Mouse (Mus musculus): ENCODE data around the gene Capn5. TPM values are rescaled to one million over a fixed set of nuclear protein-coding genes. Genes with fewer than 3 reads are reported as not detected.

Gene Capn5
- polyA plus RNA-seq, 1 experiment, result 38.7 TPM

GRCm38 (mm10) chr7:98150525-98150924, 27.5 kb downstream of the Capn5 start:
- Histone ChIP-seq H3K4me3 (replicated peaks) (no peak overlapping the region), H3K9me3 (no peaks in the 10 kb centered on the region), H3K4me1 (peaks cover 76% of the 10 kb centered on the region), H3K36me3 (replicated peaks; ENCODE audit: low read length) (peaks cover 87% of the 10 kb centered on the region), H3K27me3 (replicated peaks) (no peaks in the 10 kb centered on the region)
- no peak for TF ChIP-seq FLI1 (IDR thresholded peaks at IDR 0.05; ENCODE audit: low read length)
- no peak for TF ChIP-seq GATA1 (IDR thresholded peaks at IDR 0.05; ENCODE audit: borderline replicate concordance, low read length)

- no peaks in the 10 kb centered on the region for H3K9me3 ChIP-seq
- H3K36me3 ChIP-seq (replicated peaks; ENCODE audit: low read length), result peaks cover 93% of the 10 kb centered on the region
- H3K27me3 ChIP-seq (replicated peaks), result no peaks in the 10 kb centered on the region
- TF ChIP-seq GATA1 (IDR thresholded peaks at IDR 0.05; ENCODE audit: borderline replicate concordance, low read length) (no peak), FLI1 (IDR thresholded peaks at IDR 0.05; ENCODE audit: low read length) (no peak)
- no peak overlapping the region for H3K4me3 ChIP-seq (replicated peaks)
- H3K4me1 ChIP-seq, result peaks cover 76% of the 10 kb centered on the region
Measured at GRCm38 (mm10) chr7:98149802-98150201, 28.3 kb downstream of the Capn5 start.

GRCm38 (mm10) chr7:98148721-98149407, 29.2 kb downstream of the Capn5 start:
- Histone ChIP-seq H3K36me3 (replicated peaks; ENCODE audit: low read length) (peaks cover 94% of the 10 kb centered on the region), H3K27me3 (replicated peaks) (no peaks in the 10 kb centered on the region), H3K4me3 (replicated peaks) (no peak overlapping the region), H3K4me1 (peaks cover 76% of the 10 kb centered on the region), H3K9me3 (no peaks in the 10 kb centered on the region)
- TF ChIP-seq GATA1 (IDR thresholded peaks at IDR 0.05; ENCODE audit: borderline replicate concordance, low read length) (no peak), FLI1 (IDR thresholded peaks at IDR 0.05; ENCODE audit: low read length) (no peak)

GRCm38 (mm10) chr7:98147766-98148165, 30.3 kb downstream of the Capn5 start:
- peaks cover 3% of the 10 kb centered on the region for H3K27me3 ChIP-seq (replicated peaks)
- H3K4me1 ChIP-seq, result peaks cover 78% of the 10 kb centered on the region
- H3K4me3 ChIP-seq (replicated peaks), result no peak overlapping the region
- TF ChIP-seq FLI1 (IDR thresholded peaks at IDR 0.05; ENCODE audit: low read length), result no peak
- TF ChIP-seq GATA1 (IDR thresholded peaks at IDR 0.05; ENCODE audit: borderline replicate concordance, low read length), result no peak
- H3K36me3 ChIP-seq (replicated peaks; ENCODE audit: low read length), result peaks cover 97% of the 10 kb centered on the region
- no peaks in the 10 kb centered on the region for H3K9me3 ChIP-seq

- Histone ChIP-seq H3K4me1 (peaks cover 78% of the 10 kb centered on the region), H3K36me3 (replicated peaks; ENCODE audit: low read length) (peaks cover 97% of the 10 kb centered on the region)
Measured at GRCm38 (mm10) chr7:98146447-98146845, 31.6 kb downstream of the Capn5 start.

GRCm38 (mm10) chr7:98145842-98146446, 32.1 kb downstream of the Capn5 start:
- Histone ChIP-seq H3K27me3 (replicated peaks) (peaks cover 3% of the 10 kb centered on the region), H3K4me1 (peaks cover 78% of the 10 kb centered on the region), H3K36me3 (replicated peaks; ENCODE audit: low read length) (peaks cover 96% of the 10 kb centered on the region), H3K9me3 (no peaks in the 10 kb centered on the region), H3K4me3 (replicated peaks) (no peak overlapping the region)
- TF ChIP-seq FLI1 (IDR thresholded peaks at IDR 0.05; ENCODE audit: low read length), result no peak
- no peak for TF ChIP-seq GATA1 (IDR thresholded peaks at IDR 0.05; ENCODE audit: borderline replicate concordance, low read length)

More at GRCm38 (mm10) chr7:98146447-98146845, 31.6 kb downstream of the Capn5 start:
- Histone ChIP-seq H3K9me3 (no peaks in the 10 kb centered on the region), H3K4me3 (replicated peaks) (no peak overlapping the region), H3K27me3 (replicated peaks) (peaks cover 3% of the 10 kb centered on the region)
- TF ChIP-seq GATA1 (IDR thresholded peaks at IDR 0.05; ENCODE audit: borderline replicate concordance, low read length), result no peak
- TF ChIP-seq FLI1 (IDR thresholded peaks at IDR 0.05; ENCODE audit: low read length), result no peak

GRCm38 (mm10) chr7:98145402-98145801, 32.7 kb downstream of the Capn5 start, which contains the start of gene Omp:
Gene Omp, minus strand, starts transcription at chr7:98145502.
- no peak within 1 kb of the TSS for H3K4me3 ChIP-seq (replicated peaks)
- H3K9me3 ChIP-seq, result no peaks in the 10 kb centered on the region
- peaks cover 78% of the 10 kb centered on the region for H3K4me1 ChIP-seq
- H3K27me3 ChIP-seq (replicated peaks), result peaks cover 3% of the 10 kb centered on the region
- H3K36me3 ChIP-seq (replicated peaks; ENCODE audit: low read length), result peaks cover 94% of the 10 kb centered on the region
- TF ChIP-seq FLI1 (IDR thresholded peaks at IDR 0.05; ENCODE audit: low read length) (no peak), GATA1 (IDR thresholded peaks at IDR 0.05; ENCODE audit: borderline replicate concordance, low read length) (no peak)

- no peak for TF ChIP-seq FLI1 (IDR thresholded peaks at IDR 0.05; ENCODE audit: low read length)
- Histone ChIP-seq H3K27me3 (replicated peaks) (peaks cover 3% of the 10 kb centered on the region), H3K4me1 (peaks cover 78% of the 10 kb centered on the region), H3K9me3 (no peaks in the 10 kb centered on the region), H3K36me3 (replicated peaks; ENCODE audit: low read length) (peaks cover 91% of the 10 kb centered on the region), H3K4me3 (replicated peaks) (no peak overlapping the region)
Measured at GRCm38 (mm10) chr7:98142648-98143047, 35.4 kb downstream of the Capn5 start.

GRCm38 (mm10) chr7:98142247-98142646, 35.8 kb downstream of the Capn5 start:
- Histone ChIP-seq H3K4me1 (peaks cover 78% of the 10 kb centered on the region), H3K27me3 (replicated peaks) (peaks cover 3% of the 10 kb centered on the region)

GRCm38 (mm10) chr7:98141206-98141605, 36.9 kb downstream of the Capn5 start:
- Histone ChIP-seq H3K27me3 (replicated peaks) (peaks cover 3% of the 10 kb centered on the region), H3K4me3 (replicated peaks) (no peak overlapping the region), H3K9me3 (no peaks in the 10 kb centered on the region), H3K4me1 (peaks cover 76% of the 10 kb centered on the region), H3K36me3 (replicated peaks; ENCODE audit: low read length) (peaks cover 90% of the 10 kb centered on the region)
- no peak for TF ChIP-seq GATA1 (IDR thresholded peaks at IDR 0.05; ENCODE audit: borderline replicate concordance, low read length)
- TF ChIP-seq FLI1 (IDR thresholded peaks at IDR 0.05; ENCODE audit: low read length), result no peak

More at GRCm38 (mm10) chr7:98142247-98142646, 35.8 kb downstream of the Capn5 start:
- Histone ChIP-seq H3K9me3 (no peaks in the 10 kb centered on the region), H3K4me3 (replicated peaks) (no peak overlapping the region), H3K36me3 (replicated peaks; ENCODE audit: low read length) (peaks cover 90% of the 10 kb centered on the region)
- TF ChIP-seq FLI1 (IDR thresholded peaks at IDR 0.05; ENCODE audit: low read length) (no peak), GATA1 (IDR thresholded peaks at IDR 0.05; ENCODE audit: borderline replicate concordance, low read length) (no peak)

All from megakaryocyte, embryonic 14.5 days (primary cell).